Mouse (Mus musculus) lung, embryonic 14.5 days (tissue): ENCODE data around the gene Gm11239. TPM values are rescaled to one million over a fixed set of nuclear protein-coding genes. Genes with fewer than 3 reads are reported as not detected.
"Not testable (repeated sequence)": the region's sequence is repeated elsewhere in the genome, so short reads cannot be mapped to it uniquely, and the experiment has no call there.

Experiments
- ATAC-seq: fragments of 200-750 bp; cut with Nextera tagmentation; 2 replicates; pipeline ENCODE4 v1.8.0; 2017; ENCODE audit warnings: mild to moderate bottlenecking, moderate TSS enrichment, moderate library complexity; ENCODE audit not compliant: insufficient read depth
- DNase-seq: peaks from one replicate; pipeline ENCODE4 v3.0.0-alpha.2; 2015
- H3K27ac ChIP-seq: fragments of 300-500 bp; sonication (generic); 2 replicates; pipeline ENCODE4 v1.5.1; 2014; ENCODE audit warnings: low read depth, mild to moderate bottlenecking, moderate library complexity
- H3K27me3 ChIP-seq: fragments of 300-500 bp; sonication (generic); 2 replicates; pipeline ENCODE4 v1.6.1; 2014; ENCODE audit warnings: low read length, control low read depth; ENCODE audit not compliant: insufficient read depth
- H3K36me3 ChIP-seq: fragments of 300-500 bp; sonication (generic); 2 replicates; pipeline ENCODE4 v1.6.1; 2014; ENCODE audit warnings: control low read depth; ENCODE audit not compliant: insufficient read depth
- H3K4me1 ChIP-seq: fragments of 300-500 bp; sonication (generic); 2 replicates; pipeline ENCODE4 v1.6.1; 2014; ENCODE audit warnings: antibody characterized with exemption, control low read depth; ENCODE audit not compliant: insufficient read depth
- H3K4me2 ChIP-seq: fragments of 300-500 bp; sonication (generic); 2 replicates; pipeline ENCODE4 v1.6.1; 2014; ENCODE audit warnings: mild to moderate bottlenecking
- H3K4me3 ChIP-seq: fragments of 300-500 bp; sonication (generic); 2 replicates; pipeline ENCODE4 v1.5.1; 2014; ENCODE audit warnings: low read depth, low read length
- H3K9ac ChIP-seq: fragments of 300-500 bp; sonication (generic); 2 replicates; pipeline ENCODE4 v1.6.1; 2014
- H3K9me3 ChIP-seq: fragments of 300-500 bp; sonication (generic); 2 replicates; pipeline ENCODE4 v1.6.1; 2016; ENCODE audit warnings: low read depth, low read length, control low read depth
- CTCF ChIP-seq: IDR thresholded peaks from 2 replicates; pipeline ENCODE4 v1.5.1; 2016; ENCODE audit warnings: antibody characterized with exemption, low read depth
- WGBS: fragments of 180-500 bp; shearing (Covaris S2); extraction: QIAGEN DNeasy Blood & Tissue Kit; methylation state at CpG from one replicate; pipeline ENCODE4 v1.1.7; 2014; 5-methylcytosine and 5-hydroxymethylcytosine counted together
- polyA plus RNA-seq: library from polyadenylated mRNA; unstranded; fragments of >200 nt; fragmentation: Nextera tagmentation; extraction: Ambion mirVana; gene quantifications from 2 replicates; pipeline ENCODE4 v1.2.1, GENCODE M21; 2014

Gm11239 gene
- polyA plus RNA-seq: not detected in 2 replicates

GRCm38 (mm10) chr4:73668054-73668453 is at the start of gene Gm11239:
TSS of gene Gm11239 (plus strand) at chr4:73668354.
- H3K4me1 ChIP-seq, ATAC-seq, DNase-seq, H3K4me2 ChIP-seq, H3K36me3 ChIP-seq, H3K27ac ChIP-seq, H3K4me3 ChIP-seq, H3K9ac ChIP-seq, H3K27me3 ChIP-seq, H3K9me3 ChIP-seq: not testable (repeated sequence)
- WGBS: no CpG with 5 or more reads among the region's 4 CpGs

- H3K9ac ChIP-seq, H3K9me3 ChIP-seq, H3K27me3 ChIP-seq, H3K4me1 ChIP-seq, H3K4me3 ChIP-seq, H3K36me3 ChIP-seq, ATAC-seq, H3K4me2 ChIP-seq, H3K27ac ChIP-seq, DNase-seq: not testable (repeated sequence)
- no CpG with 5 or more reads among the region's 3 CpGs for WGBS
These were observed 45.5 kb upstream of the Gm11239 start, which contains the start of gene Gm11237 for GRCm38 (mm10) chr4:73622684-73623083. TSS of gene Gm11237 (plus strand) at chr4:73622984.

DNA sequence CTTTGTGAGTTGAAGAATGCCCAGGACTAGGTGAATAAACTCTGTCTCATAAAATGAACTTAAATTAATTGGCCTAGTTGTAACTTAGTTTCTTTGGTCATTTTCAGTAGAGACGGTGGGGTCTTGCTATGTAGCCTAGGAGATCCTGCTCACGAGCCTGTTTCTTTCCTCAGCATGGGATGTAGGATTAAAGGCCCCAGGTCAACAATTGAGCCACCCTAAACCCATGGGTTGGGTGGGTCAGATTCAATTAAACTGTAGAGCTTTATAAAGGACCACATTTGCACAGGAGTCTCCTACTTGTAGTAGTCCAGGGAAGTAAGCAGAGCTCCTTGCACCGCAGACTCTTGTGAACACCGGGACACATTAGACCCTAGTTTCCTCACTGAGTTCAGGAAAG is 30.3 kb upstream of the Gm11239 start, which contains the start of gene Gm11236:
TSS of gene Gm11236 (plus strand) at position 301 of the 400 bp plus-strand sequence.
- not testable (repeated sequence) for H3K4me1 ChIP-seq, H3K4me2 ChIP-seq, H3K27ac ChIP-seq, H3K27me3 ChIP-seq, H3K9ac ChIP-seq, DNase-seq, ATAC-seq, H3K9me3 ChIP-seq, H3K4me3 ChIP-seq, H3K36me3 ChIP-seq
- no CpG with 5 or more reads among the region's 4 CpGs for WGBS

GRCm38 (mm10) chr4:73661864-73662263 is 6.3 kb upstream of the Gm11239 start:
- H3K27me3 ChIP-seq, ATAC-seq, DNase-seq, H3K4me2 ChIP-seq, H3K9ac ChIP-seq, H3K4me3 ChIP-seq, H3K27ac ChIP-seq, H3K4me1 ChIP-seq, H3K9me3 ChIP-seq, H3K36me3 ChIP-seq: not testable (repeated sequence)
- 79% methylated on average over 4 of the region's 4 CpGs for WGBS

DNA sequence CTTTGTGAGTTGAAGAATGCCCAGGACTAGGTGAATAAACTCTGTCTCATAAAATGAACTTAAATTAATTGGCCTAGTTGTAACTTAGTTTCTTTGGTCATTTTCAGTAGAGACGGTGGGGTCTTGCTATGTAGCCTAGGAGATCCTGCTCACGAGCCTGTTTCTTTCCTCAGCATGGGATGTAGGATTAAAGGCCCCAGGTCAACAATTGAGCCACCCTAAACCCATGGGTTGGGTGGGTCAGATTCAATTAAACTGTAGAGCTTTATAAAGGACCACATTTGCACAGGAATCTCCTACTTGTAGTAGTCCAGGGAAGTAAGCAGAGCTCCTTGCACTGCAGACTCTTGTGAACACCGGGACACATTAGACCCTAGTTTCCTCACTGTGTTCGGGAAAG is 15.1 kb downstream of the Gm11239 start, which contains the start of gene Gm428:
TSS of gene Gm428 (plus strand) at position 301 of the 400 bp plus-strand sequence.
- not testable (repeated sequence) for H3K36me3 ChIP-seq, H3K4me3 ChIP-seq, DNase-seq, H3K9me3 ChIP-seq, H3K4me1 ChIP-seq, H3K27me3 ChIP-seq, H3K4me2 ChIP-seq, H3K9ac ChIP-seq, H3K27ac ChIP-seq, ATAC-seq
- 100% methylated on average over 1 of the region's 4 CpGs for WGBS

GRCm38 (mm10) chr4:73718761-73719160 is 50.6 kb downstream of the Gm11239 start:
- WGBS: 91% methylated on average over 1 of the region's 1 CpGs
- no peaks in the 10 kb centered on the region for H3K27me3 ChIP-seq
- no peak overlapping the region for H3K4me2 ChIP-seq
- H3K4me3 ChIP-seq: no peak overlapping the region
- DNase-seq (no peak), ATAC-seq (no peak)
- no peaks in the 10 kb centered on the region for H3K4me1 ChIP-seq
- H3K9me3 ChIP-seq: no peaks in the 10 kb centered on the region
- no peak overlapping the region for H3K9ac ChIP-seq
- no peaks in the 10 kb centered on the region for H3K36me3 ChIP-seq
- H3K27ac ChIP-seq: no peak overlapping the region
- TF ChIP-seq CTCF: no peak

GRCm38 (mm10) chr4:73719819-73720218 is 51.7 kb downstream of the Gm11239 start:
- ATAC-seq: no peak
- TF ChIP-seq CTCF: no peak

More at GRCm38 (mm10) chr4:73719819-73720218, 51.7 kb downstream of the Gm11239 start:
- H3K9me3 ChIP-seq: no peaks in the 10 kb centered on the region
- H3K27ac ChIP-seq: no peak overlapping the region
- H3K9ac ChIP-seq: no peak overlapping the region
- no peaks in the 10 kb centered on the region for H3K4me1 ChIP-seq
- H3K27me3 ChIP-seq: no peaks in the 10 kb centered on the region
- DNase-seq: no peak
- no peaks in the 10 kb centered on the region for H3K36me3 ChIP-seq
- H3K4me3 ChIP-seq: no peak overlapping the region
- no peak overlapping the region for H3K4me2 ChIP-seq

Other genes starting within 250 kb of the Gm11239 start
- not detected in 2 replicates for gene Gm11238, start 60.5 kb upstream of the Gm11239 start, polyA plus RNA-seq
- gene Gm11237, start 45.4 kb upstream of the Gm11239 start, polyA plus RNA-seq: not detected in 2 replicates
- gene Gm11236, start 30.2 kb upstream of the Gm11239 start, polyA plus RNA-seq: not detected in 2 replicates
- gene Gm428, start 15.2 kb downstream of the Gm11239 start, polyA plus RNA-seq: not detected in 2 replicates
- 3.7 and 5.4 TPM in 2 replicates for gene Rasef, start 122.6 kb downstream of the Gm11239 start, polyA plus RNA-seq
- not detected in 2 replicates for gene Gm11758, start 207.9 kb downstream of the Gm11239 start, polyA plus RNA-seq
- gene Gm11757, start 222.8 kb downstream of the Gm11239 start, polyA plus RNA-seq: not detected in 2 replicates
- not detected in 2 replicates for gene Gm13871, start 237.6 kb downstream of the Gm11239 start, polyA plus RNA-seq